Mouse (Mus musculus) forebrain, embryonic 14.5 days (tissue): ENCODE data around the gene Lrfn2. TPM values are rescaled to one million over a fixed set of nuclear protein-coding genes. Genes with fewer than 3 reads are reported as not detected.

Experiments
- ATAC-seq: fragments of 200-750 bp; cut with Nextera tagmentation; 2 replicates; pipeline ENCODE4 v1.8.0; 2017; ENCODE audit warnings: mild to moderate bottlenecking, moderate library complexity
- DNase-seq: peaks from one replicate; pipeline ENCODE4 v3.0.0-alpha.2; 2015; ENCODE audit warnings: low spot score
- H3K27ac ChIP-seq: fragments of 300-500 bp; sonication (generic); 2 replicates; pipeline ENCODE4 v1.5.1; 2014; ENCODE audit warnings: low read depth, mild to moderate bottlenecking, control low read depth, low read length, moderate library complexity
- H3K27me3 ChIP-seq: fragments of 300-500 bp; sonication (generic); replicated peaks from 2 replicates; pipeline ENCODE4 v1.6.1; 2014; ENCODE audit warnings: low read length, control low read depth, mixed read lengths; ENCODE audit not compliant: control insufficient read depth, insufficient read depth
- H3K36me3 ChIP-seq: fragments of 300-500 bp; sonication (generic); 2 replicates; pipeline ENCODE4 v1.6.1; 2014; ENCODE audit warnings: low read length, control low read depth; ENCODE audit not compliant: control insufficient read depth, insufficient read depth
- H3K4me1 ChIP-seq: fragments of 300-500 bp; sonication (generic); 2 replicates; pipeline ENCODE4 v1.6.1; 2014; ENCODE audit warnings: antibody characterized with exemption, low read length, control low read depth; ENCODE audit not compliant: control insufficient read depth, insufficient read depth
- H3K4me2 ChIP-seq: fragments of 300-500 bp; sonication (generic); 2 replicates; pipeline ENCODE4 v1.6.1; 2014; ENCODE audit warnings: mild to moderate bottlenecking, control low read depth, low read length
- H3K4me3 ChIP-seq: fragments of 300-500 bp; sonication (generic); 2 replicates; pipeline ENCODE4 v1.5.1; 2014; ENCODE audit warnings: low read depth, low read length, control low read depth
- H3K9ac ChIP-seq: fragments of 300-500 bp; sonication (generic); 2 replicates; pipeline ENCODE4 v1.6.1; 2014; ENCODE audit warnings: mild to moderate bottlenecking, low read length, control low read depth, moderate library complexity
- H3K9me3 ChIP-seq: fragments of 300-500 bp; sonication (generic); replicated peaks from 2 replicates; pipeline ENCODE4 v1.6.1; 2016; ENCODE audit warnings: low read length, control low read depth, mixed read lengths; ENCODE audit not compliant: control insufficient read depth
- WGBS: fragments of 180-500 bp; shearing (Covaris S2); extraction: QIAGEN DNeasy Blood & Tissue Kit; methylation state at CpG from one replicate; pipeline ENCODE4 v1.1.7; 2014; 5-methylcytosine and 5-hydroxymethylcytosine counted together
- polyA plus RNA-seq: library from polyadenylated mRNA; unstranded; fragments of >200 nt; fragmentation: Nextera tagmentation; extraction: Ambion mirVana; gene quantifications from 2 replicates; pipeline ENCODE4 v1.2.1, GENCODE M21; 2014

The Lrfn2 gene
- polyA plus RNA-seq, 1 experiment from 2014 or later = 3.5 TPM

DNA sequence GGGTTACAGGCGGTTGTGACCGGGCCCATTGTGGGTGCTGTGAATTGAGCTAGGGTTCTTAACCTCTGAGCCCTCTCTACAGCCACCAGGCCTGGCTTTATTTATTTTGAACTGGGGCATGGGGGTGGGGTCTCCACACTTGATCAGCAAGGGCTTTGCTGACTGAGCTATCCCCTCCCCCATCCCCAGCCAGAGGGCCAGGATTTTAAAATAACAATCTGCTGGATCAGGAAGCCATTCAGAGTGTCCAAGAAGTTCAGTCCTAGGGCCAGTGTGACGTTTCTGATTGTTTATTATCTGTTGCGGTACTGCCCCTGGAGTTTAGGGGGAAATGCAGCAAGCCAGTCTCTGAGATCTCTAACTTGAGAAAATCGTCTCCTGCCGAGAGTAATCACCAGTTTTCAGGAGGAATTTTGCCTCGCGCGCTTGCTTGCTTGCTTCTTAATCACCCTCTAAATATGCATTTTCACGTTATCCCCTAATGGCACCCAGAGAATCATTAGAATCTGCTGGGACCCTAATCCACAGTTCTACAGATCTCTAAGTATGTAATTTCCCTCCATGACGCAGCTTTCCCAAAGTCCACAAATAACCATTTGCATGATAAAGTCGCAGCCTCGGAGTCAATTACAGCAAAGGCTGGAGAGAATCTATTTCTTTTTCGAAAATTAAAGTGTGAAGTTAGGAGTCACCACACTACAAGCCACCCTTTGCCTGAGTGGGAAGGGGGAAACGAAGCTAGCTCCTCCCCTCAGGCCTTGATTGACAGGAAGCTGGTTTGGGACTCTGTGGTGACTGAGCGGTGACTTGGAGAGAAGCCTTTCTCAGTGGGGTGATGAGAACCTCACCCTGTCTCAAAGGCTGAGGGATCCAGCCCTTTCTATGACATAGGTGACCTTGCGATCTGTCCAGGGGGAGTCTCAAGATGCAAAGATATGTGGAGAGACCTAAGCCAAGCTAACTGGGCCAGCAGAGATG lies 85.5 kb downstream of the Lrfn2 start:
- no peak overlapping the region for H3K4me3 ChIP-seq
- ATAC-seq (no peak), DNase-seq (peak; percentile 20)
- WGBS = 36% methylated on average over 17 of the region's 17 CpGs
- no peak overlapping the region for H3K4me2 ChIP-seq
- H3K9ac ChIP-seq = no peak overlapping the region
- no peaks in the 10 kb centered on the region for H3K36me3 ChIP-seq
- H3K27me3 ChIP-seq = no peaks in the 10 kb centered on the region
- no peak overlapping the region for H3K27ac ChIP-seq
- peaks cover 4% of the 10 kb centered on the region; the same call in 1 of the 2 replicates for H3K4me1 ChIP-seq
- no peaks in the 10 kb centered on the region for H3K9me3 ChIP-seq

DNA sequence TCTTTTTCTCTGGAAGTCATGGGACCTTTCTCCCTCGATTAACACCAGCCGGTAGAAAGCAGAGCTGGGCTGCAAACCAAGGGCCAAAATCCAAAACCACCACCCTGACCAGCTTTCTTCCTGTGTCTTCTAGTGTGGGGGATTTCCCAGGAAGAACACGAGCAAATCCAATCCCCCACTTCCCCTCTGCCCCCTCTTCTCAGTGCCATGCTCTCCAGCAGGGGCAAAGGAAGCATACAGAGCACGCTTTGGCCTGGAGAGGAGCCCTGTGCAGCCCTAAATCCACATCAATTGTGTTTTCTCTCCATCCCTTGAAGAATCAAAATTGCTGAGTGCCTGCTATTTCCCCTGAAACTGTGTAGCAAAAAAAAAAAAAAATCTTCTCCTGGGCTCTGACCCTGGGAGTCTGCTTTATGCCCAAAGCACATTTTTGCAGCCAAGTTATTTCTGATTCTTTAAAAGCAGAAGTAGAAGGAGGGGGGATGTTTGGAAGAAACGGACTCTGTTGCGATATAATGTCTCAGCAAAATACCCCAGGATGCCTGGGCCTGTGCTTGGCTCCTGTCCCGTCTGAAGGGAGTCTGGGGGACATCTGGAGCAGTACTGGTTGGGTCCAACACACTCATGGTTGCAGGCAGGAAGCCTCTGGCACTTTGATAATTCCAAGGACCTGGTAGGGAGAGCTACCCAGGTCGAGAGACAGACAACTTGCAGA lies 86.8 kb downstream of the Lrfn2 start:
- WGBS = 81% methylated on average over 8 of the region's 8 CpGs
- Histone ChIP-seq H3K27me3 (no peaks in the 10 kb centered on the region), H3K27ac (no peak overlapping the region), H3K9ac (no peak overlapping the region), H3K36me3 (no peaks in the 10 kb centered on the region), H3K4me3 (no peak overlapping the region), H3K4me2 (no peak overlapping the region), H3K9me3 (no peaks in the 10 kb centered on the region), H3K4me1 (peaks cover 4% of the 10 kb centered on the region; the same call in 1 of the 2 replicates)
- DNase-seq (no peak), ATAC-seq (no peak)

DNA sequence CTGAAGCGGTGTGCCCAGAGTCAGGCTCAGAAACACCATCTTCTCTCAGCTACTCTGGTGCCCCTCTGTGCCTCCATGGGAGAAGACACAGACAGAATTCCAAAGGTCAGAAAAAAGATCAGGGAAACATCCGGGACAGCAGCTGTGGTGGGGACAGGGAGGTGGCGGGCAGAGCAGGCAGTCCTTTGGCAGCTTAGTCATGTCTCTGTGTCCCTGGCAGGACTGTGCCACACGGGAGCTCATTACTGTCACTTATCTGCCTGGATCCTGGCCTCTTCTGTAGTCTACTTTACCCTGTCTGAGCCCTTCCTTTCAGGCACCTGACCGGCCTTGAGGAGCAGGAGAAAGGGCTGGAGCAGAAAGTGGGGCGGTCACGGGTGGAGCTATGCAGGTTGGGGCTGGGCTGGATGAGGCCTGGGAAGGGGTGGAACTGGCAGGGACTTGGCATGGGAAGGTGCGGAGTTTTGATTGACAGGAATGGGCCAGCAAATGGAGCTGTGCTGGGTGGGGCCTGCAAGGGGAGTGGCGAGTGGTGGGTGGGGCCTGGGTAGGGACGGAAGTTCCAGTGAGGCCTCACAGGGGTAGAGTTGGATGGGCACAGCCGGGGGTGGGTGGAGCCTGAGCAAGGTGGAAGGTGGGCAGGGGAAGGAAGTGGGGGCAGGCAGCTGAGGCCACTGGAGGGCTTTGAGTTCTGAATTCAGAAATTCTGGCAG lies 97.5 kb downstream of the Lrfn2 start:
- peak; percentile 76 for ATAC-seq
- Histone ChIP-seq H3K27ac (no peak overlapping the region), H3K4me2 (0 out of 2 replicates have a peak overlapping the region, but pooled peaks have one; percentile 3)

DNA sequence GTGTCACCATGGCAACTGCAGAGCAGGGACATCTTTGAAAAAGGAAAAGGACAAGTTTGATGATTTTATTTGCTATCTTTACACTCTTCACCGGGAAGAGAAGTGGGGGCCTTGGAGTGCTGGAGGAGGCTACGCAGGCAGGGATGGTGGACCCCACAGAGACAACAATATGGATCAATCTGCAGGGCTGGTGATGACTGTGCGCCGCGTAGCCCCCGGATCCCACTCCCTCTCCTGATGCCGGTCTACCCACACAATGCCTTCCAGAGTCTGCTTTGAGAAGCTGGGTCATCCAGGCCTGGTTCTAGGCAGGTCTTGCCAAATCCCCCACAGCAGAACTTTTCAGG lies 98.1 kb downstream of the Lrfn2 start:
- H3K36me3 ChIP-seq = no peaks in the 10 kb centered on the region
- ATAC-seq (peak; percentile 49; the same call in 1 of the 2 replicates), DNase-seq (no peak)
- H3K27me3 ChIP-seq = no peaks in the 10 kb centered on the region
- no peak overlapping the region for H3K9ac ChIP-seq
- 0 out of 2 replicates have a peak, but pooled peaks cover 2% of the 10 kb centered on the region for H3K4me1 ChIP-seq
- no peaks in the 10 kb centered on the region for H3K9me3 ChIP-seq
- 86% methylated on average over 7 of the region's 7 CpGs for WGBS
- no peak overlapping the region for H3K4me3 ChIP-seq
- H3K4me2 ChIP-seq = no peak overlapping the region
- no peak overlapping the region for H3K27ac ChIP-seq

More for the DNA sequence above, 97.5 kb downstream of the Lrfn2 start:
- peak; percentile 34 for DNase-seq
- Histone ChIP-seq H3K36me3 (no peaks in the 10 kb centered on the region), H3K9ac (no peak overlapping the region), H3K27me3 (no peaks in the 10 kb centered on the region), H3K4me3 (no peak overlapping the region), H3K4me1 (0 out of 2 replicates have a peak, but pooled peaks cover 2% of the 10 kb centered on the region), H3K9me3 (no peaks in the 10 kb centered on the region)
- 25% methylated on average over 11 of the region's 11 CpGs for WGBS

DNA sequence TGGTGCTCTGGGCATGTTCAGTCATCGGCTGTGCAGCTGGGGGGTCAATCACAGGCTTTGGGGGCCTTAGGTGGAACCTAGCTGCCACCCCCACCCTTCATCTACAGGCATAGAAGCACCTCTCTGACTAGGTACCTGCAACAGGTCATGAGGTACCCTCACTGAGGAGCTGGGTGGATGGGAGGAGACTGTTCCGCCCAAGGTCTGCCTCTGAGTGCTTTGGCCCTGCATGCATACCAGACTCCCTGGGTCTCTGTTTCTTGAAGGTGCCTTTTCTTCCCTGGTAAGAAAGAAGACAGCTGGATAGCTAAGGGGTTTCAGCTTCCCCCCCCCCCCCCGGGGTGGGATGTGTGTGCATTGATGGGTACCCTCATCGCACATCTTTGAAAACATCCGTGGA lies 98.7 kb downstream of the Lrfn2 start:
- H3K4me1 ChIP-seq = 0 out of 2 replicates have a peak, but pooled peaks cover 2% of the 10 kb centered on the region
- WGBS = 85% methylated on average over 5 of the region's 5 CpGs
- no peaks in the 10 kb centered on the region for H3K36me3 ChIP-seq
- H3K27ac ChIP-seq = no peak overlapping the region
- no peak overlapping the region for H3K4me2 ChIP-seq
- H3K27me3 ChIP-seq = no peaks in the 10 kb centered on the region
- H3K4me3 ChIP-seq = no peak overlapping the region
- no peaks in the 10 kb centered on the region for H3K9me3 ChIP-seq
- DNase-seq = no peak
- ATAC-seq = no peak
- no peak overlapping the region for H3K9ac ChIP-seq

DNA sequence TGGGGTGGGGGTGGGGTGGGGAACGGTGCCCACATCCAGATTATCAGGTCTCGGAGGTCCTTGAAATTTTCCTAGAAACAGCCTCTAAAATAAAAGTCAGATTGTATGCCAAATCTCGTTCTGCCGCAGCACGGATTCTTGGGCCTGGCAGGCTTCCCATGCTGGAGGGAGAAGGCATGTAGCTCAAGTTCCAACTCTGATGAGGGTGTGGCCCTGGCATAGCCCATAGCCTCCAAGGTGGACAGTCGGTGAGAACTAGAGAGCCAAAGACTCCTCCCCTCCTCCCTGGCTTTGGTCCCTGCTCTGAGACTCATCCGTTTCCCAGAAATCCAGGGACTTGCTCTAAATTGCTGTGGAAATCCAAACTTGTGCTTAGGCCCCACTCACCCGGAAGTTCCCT lies 99.6 kb downstream of the Lrfn2 start:
- no peak overlapping the region for H3K4me2 ChIP-seq
- H3K36me3 ChIP-seq = no peaks in the 10 kb centered on the region
- H3K27ac ChIP-seq = no peak overlapping the region
- peak; percentile 41 for DNase-seq
- 67% methylated on average over 8 of the region's 8 CpGs for WGBS
- ATAC-seq = no peak
- no peak overlapping the region for H3K9ac ChIP-seq
- no peaks in the 10 kb centered on the region for H3K9me3 ChIP-seq
- H3K4me3 ChIP-seq = no peak overlapping the region
- H3K27me3 ChIP-seq = no peaks in the 10 kb centered on the region
- H3K4me1 ChIP-seq = 0 out of 2 replicates have a peak, but pooled peaks cover 2% of the 10 kb centered on the region

DNA sequence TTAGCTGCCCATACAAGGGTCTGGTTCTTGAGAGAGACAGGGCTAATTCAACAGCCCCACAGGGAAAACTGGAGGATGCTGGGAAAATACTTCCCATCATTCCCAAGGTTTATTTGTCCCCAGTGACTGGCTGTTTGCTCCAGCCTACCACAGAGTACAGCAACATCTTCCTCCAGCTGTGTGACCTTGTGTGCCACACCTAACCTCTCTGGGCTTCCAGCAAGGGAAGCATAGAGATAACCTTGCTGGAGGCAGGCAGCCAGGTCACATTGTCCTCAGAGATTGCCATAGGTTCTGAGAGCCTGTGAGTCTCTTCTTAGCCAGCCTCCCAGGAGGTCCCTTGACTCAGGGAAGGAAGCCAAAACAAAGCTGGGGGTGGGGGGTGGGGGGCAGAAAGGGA lies 101.1 kb downstream of the Lrfn2 start:
- 0 out of 2 replicates have a peak, but pooled peaks cover 2% of the 10 kb centered on the region for H3K4me1 ChIP-seq
- DNase-seq (no peak), ATAC-seq (0 out of 2 replicates have a peak, but pooled peaks have one; percentile 13)
- H3K27ac ChIP-seq = no peak overlapping the region
- no peak overlapping the region for H3K4me2 ChIP-seq
- no peak overlapping the region for H3K9ac ChIP-seq
- H3K9me3 ChIP-seq = no peaks in the 10 kb centered on the region
- no peaks in the 10 kb centered on the region for H3K27me3 ChIP-seq
- H3K36me3 ChIP-seq = no peaks in the 10 kb centered on the region
- H3K4me3 ChIP-seq = no peak overlapping the region

DNA sequence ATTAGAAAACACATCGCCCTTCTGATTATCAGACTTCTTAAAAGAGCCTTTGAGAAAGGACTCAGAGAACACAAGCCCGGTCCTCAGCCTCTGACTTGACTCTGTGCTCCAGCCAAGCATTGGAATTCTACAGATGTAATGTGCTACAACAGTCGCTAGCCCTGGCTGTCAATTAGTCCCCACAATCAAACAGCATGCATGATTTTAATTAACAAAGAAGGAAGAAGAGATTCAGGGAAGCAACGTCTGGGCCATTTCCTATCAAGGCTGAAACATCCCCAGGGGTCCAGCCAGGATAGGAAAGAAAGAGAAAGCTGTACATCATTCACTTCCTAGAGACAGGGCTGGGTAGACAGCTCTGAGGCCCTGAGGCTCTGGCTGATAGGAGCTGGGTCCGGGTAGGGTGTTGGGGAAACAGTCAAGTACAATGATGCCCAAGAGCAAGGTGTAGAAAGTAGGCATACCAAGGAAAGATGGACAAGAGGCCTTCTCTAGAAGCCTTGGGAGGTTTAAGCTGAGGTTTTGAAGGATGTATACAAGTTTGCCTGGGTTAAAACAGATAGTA lies 101.6 kb downstream of the Lrfn2 start:
- WGBS = 4% methylated on average over 5 of the region's 5 CpGs
- Histone ChIP-seq H3K9ac (no peak overlapping the region), H3K4me2 (no peak overlapping the region), H3K27ac (no peak overlapping the region), H3K4me1 (0 out of 2 replicates have a peak, but pooled peaks cover 2% of the 10 kb centered on the region), H3K9me3 (no peaks in the 10 kb centered on the region), H3K36me3 (no peaks in the 10 kb centered on the region), H3K27me3 (no peaks in the 10 kb centered on the region), H3K4me3 (no peak overlapping the region)
- ATAC-seq (0 out of 2 replicates have a peak, but pooled peaks have one; percentile 24), DNase-seq (peak; percentile 40)
